Mouse (Mus musculus) kidney, adult 2 months (tissue): ENCODE data around the gene Ddn. TPM values are rescaled to one million over a fixed set of nuclear protein-coding genes. Genes with fewer than 3 reads are reported as not detected.
A peak's percentile ranks its signal among the peaks of the same experiment; 100 is the strongest.

Experiments
- DNase-seq: peaks from one replicate; pipeline ENCODE4 v3.0.0; 2021
- H3K27ac ChIP-seq: fragments of 200-500 bp; 2 replicates; pipeline ENCODE4 v1.5.1; 2012; ENCODE audit warnings: low read depth, low read length, control low read depth, inconsistent platforms; ENCODE audit not compliant: insufficient read depth
- H3K27me3 ChIP-seq: fragments of 200-500 bp; replicated peaks from 2 replicates; pipeline ENCODE4 v1.6.1; 2012; ENCODE audit warnings: mild to moderate bottlenecking, moderate library complexity, low read length, inconsistent platforms; ENCODE audit not compliant: control insufficient read depth, insufficient read depth
- H3K36me3 ChIP-seq: fragments of 200-500 bp; 2 replicates; pipeline ENCODE4 v1.6.1; 2012; ENCODE audit warnings: mild to moderate bottlenecking, moderate library complexity, low read length, inconsistent platforms; ENCODE audit not compliant: control insufficient read depth, insufficient read depth
- H3K4me1 ChIP-seq: fragments of 200-500 bp; 2 replicates; pipeline ENCODE4 v1.6.1; 2011; ENCODE audit warnings: low read length; ENCODE audit not compliant: control insufficient read depth, insufficient read depth
- H3K4me3 ChIP-seq: fragments of 200-500 bp; 2 replicates; pipeline ENCODE4 v1.5.1; 2011; ENCODE audit warnings: mild to moderate bottlenecking, low read depth, low read length, control low read depth; ENCODE audit not compliant: insufficient read depth
- CTCF ChIP-seq: fragments of 200-500 bp; conservative IDR thresholded peaks from 2 replicates; pipeline ENCODE4 v1.5.1; 2011; ENCODE audit warnings: low read depth, mild to moderate bottlenecking, control low read depth, low read length, moderate library complexity, mixed read lengths; ENCODE audit not compliant: insufficient read depth, insufficient read length
- POLR2A ChIP-seq: fragments of 200-500 bp; IDR thresholded peaks from one replicate; pipeline ENCODE4 v1.6.1; 2011; ENCODE audit warnings: low read depth, low read length, control low read depth
- WGBS: fragments of 180-500 bp; shearing (Covaris S2); methylation state at CpG from one replicate; pipeline ENCODE4 v1.1.7; 2018; 5-methylcytosine and 5-hydroxymethylcytosine counted together
- polyA plus RNA-seq: library from polyadenylated mRNA; depleted of rRNA; stranded (reverse); fragments of >200 nt; gene quantifications from 2 replicates; pipeline ENCODE4 v1.2.3, GENCODE M21; 2012

The Ddn gene
- polyA plus RNA-seq, 1 experiment: 12.1 TPM

DNA sequence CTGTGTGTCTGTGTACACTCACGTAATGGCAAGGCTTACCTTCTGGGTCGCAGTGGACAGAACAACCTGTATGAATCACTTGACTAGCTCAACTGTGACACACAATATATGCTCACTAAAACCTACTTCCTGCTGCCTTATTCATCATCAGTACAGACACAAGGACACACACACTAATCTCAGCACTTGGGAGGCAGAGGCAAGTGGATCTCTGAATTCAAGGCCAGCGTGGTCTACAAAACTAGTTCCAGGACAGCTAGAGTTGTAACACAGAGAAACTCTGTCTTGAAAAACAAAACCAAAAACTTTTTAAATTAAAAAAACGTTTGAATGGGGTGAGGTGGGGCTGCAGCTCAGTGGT, 28.4 kb upstream of the Ddn start:
- no peak for TF ChIP-seq CTCF
- no peak for TF ChIP-seq POLR2A
- H3K4me3 ChIP-seq: no peak overlapping the region
- H3K4me1 ChIP-seq: no peaks in the 10 kb centered on the region
- 76% methylated on average over 4 of the region's 4 CpGs for WGBS
- H3K27me3 ChIP-seq: no peaks in the 10 kb centered on the region
- peaks cover 10% of the 10 kb centered on the region for H3K36me3 ChIP-seq
- DNase-seq: no peak
- H3K27ac ChIP-seq: no peak overlapping the region

DNA sequence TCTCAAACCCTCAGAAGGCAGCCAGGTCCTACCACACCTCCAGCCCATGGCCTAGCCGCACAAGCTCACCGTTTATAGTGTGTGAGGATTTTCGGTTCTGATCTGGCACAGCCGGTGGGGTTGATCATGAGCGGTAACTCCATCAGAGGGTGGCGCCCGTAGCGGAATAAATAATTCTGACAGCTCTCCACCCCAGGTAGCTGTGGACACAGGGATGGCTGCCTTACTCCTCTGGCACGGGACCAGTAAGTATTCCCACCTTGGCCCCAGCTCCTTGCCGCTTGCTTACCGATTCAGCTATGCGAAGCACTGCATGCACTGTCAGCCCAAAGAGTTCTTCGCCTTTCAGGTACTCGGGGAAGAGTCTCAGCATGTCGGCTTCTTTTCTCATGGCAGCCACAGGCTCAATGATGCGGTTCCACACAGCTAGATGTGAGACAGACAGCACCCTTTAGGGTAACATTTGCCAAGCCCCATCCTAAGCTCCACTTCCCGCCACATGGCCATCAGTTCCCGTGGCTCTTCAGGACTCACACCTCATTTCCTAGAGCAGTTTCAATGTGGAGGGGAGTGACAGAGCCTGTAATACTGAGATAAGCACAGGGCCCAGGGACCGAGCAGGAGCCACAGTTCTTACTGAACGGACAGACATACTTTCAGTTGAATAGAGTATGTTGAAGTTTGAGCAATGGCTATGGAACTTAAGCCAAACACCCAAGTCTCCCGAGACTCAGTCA, 27.9 kb upstream of the Ddn start:
- 87% methylated on average over 21 of the region's 21 CpGs for WGBS

DNA sequence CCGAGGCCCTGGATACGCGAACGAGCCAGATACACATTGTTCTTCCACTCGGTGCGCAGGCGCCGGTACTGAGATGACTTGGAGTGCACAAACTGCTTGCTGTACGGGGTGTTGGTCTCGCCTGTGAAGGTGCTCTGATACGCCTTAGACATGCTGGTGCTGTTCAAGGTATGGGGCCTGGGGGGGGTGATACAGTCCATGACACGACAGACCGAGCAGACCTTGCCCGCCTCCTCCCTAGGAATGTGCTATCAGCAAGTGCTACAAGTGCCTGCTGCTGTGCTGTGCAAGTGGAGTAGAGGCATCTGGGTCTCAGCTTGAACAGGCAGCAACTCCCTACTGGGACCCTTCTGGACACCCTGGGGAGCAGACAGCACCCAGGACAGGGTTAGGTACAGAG, 26.0 kb upstream of the Ddn start:
- Histone ChIP-seq H3K36me3 (peaks cover 9% of the 10 kb centered on the region), H3K27ac (no peak overlapping the region), H3K4me3 (no peak overlapping the region), H3K4me1 (peaks cover 2% of the 10 kb centered on the region; the same call in 1 of the 2 replicates), H3K27me3 (no peaks in the 10 kb centered on the region)
- DNase-seq: no peak
- TF ChIP-seq POLR2A (no peak), CTCF (no peak)
- WGBS: 93% methylated on average over 14 of the region's 14 CpGs

More for the DNA sequence above, 27.9 kb upstream of the Ddn start:
- no peak for TF ChIP-seq CTCF
- no peak for TF ChIP-seq POLR2A
- Histone ChIP-seq H3K27me3 (no peaks in the 10 kb centered on the region), H3K4me1 (peaks cover under 1% of the 10 kb centered on the region; the same call in 1 of the 2 replicates), H3K27ac (no peak overlapping the region), H3K36me3 (peaks cover 10% of the 10 kb centered on the region), H3K4me3 (no peak overlapping the region)
- no peak for DNase-seq

DNA sequence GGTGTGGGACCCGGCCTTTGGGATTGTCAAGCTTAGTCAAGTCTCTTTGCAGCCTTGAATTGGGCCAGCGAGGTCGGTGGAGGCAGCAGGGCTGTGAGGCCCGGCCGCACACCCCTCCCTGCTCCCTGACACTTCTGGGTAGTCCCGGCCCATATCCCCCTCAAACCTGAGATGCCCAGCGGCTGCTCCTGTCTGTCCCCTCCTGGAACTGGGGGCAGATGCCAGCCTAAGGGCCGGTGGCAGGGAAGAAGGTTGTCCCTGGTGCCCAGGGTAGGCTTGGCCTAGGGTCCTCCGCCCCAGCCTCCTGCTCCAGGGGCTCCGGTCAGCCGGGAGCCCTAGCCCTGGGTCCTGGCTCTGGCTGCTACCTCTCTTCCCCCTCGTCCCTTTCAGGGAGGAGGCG, 24.8 kb upstream of the Ddn start:
- peaks cover 9% of the 10 kb centered on the region for H3K36me3 ChIP-seq

DNA sequence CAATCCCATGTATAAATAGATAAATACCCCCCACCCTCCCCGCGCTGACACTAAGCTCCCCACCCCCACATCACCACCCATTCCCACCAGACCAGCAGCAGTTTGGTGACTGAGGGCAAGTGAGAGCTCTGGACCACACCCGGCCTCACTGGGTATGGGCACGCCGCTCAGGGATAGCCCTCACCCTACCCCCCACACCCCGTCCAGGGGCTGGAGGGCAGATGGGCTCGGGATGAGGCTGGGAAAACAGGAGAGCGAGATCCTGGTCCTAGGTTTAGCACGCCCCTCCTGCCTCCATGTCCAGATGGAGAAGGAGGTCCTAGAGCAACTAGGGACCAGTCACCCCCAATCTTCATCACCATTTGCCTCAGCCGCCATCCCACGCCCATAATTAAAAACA, 24.0 kb upstream of the Ddn start:
- DNase-seq: no peak
- no peak overlapping the region for H3K4me3 ChIP-seq
- H3K4me1 ChIP-seq: peaks cover 6% of the 10 kb centered on the region; the same call in 1 of the 2 replicates
- no peak overlapping the region for H3K27ac ChIP-seq
- peaks cover 9% of the 10 kb centered on the region for H3K36me3 ChIP-seq
- no peak for TF ChIP-seq CTCF
- TF ChIP-seq POLR2A: no peak
- H3K27me3 ChIP-seq: no peaks in the 10 kb centered on the region
- WGBS: 89% methylated on average over 11 of the region's 11 CpGs

More for the DNA sequence above, 24.8 kb upstream of the Ddn start:
- Histone ChIP-seq H3K27me3 (no peaks in the 10 kb centered on the region), H3K4me1 (peaks cover 6% of the 10 kb centered on the region; the same call in 1 of the 2 replicates), H3K27ac (no peak overlapping the region), H3K4me3 (no peak overlapping the region)
- 83% methylated on average over 13 of the region's 13 CpGs for WGBS
- no peak for DNase-seq
- TF ChIP-seq CTCF (no peak), POLR2A (no peak)

DNA sequence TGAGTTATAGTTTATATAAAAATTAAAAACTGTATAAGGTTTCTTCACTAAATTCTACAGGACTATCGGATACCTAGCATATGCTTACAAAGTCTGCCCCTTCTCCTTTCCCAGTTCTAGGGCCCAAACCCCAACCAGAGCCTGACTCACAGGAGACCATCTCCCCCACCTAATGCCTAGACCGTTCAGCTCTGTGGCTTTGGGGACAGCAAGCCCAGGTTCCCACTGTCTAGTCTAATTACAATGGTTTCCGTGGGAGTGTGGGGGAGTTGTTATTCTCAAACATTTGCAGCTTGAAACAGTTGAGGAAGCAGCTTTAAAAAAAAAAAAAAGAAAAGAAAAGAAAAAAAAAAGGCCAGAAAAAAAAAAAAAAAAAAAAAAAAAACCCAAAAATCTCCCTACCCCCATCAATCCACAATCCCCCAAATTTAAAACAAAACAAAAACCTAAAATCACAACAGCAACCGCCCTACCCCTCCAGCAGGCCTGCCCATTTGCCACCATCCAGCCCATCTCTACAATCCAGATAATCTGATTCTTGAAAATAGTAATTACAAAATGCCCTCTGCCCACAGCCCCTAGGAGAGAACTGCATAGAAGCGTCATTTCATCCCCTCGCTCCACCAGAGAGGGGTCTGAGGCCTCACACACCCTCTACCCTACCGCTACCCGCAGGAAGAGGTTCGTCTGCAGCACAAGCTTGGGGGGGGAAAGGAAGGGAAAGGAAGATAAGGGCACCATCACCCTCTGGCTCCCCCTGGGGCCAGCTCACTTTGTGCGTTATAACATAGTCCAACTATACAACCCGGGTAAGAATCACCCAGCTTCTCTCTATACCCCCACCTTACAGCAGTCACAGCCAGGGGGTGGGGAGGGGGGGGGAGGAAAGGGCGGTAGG, 23.1 kb upstream of the Ddn start:
- TF ChIP-seq CTCF (no peak), POLR2A (no peak)
- no peaks in the 10 kb centered on the region for H3K27me3 ChIP-seq
- H3K27ac ChIP-seq: 0 out of 2 replicates have a peak overlapping the region, but pooled peaks have one; percentile 47
- peaks cover 7% of the 10 kb centered on the region for H3K36me3 ChIP-seq
- peaks cover 6% of the 10 kb centered on the region; the same call in 1 of the 2 replicates for H3K4me1 ChIP-seq
- 56% methylated on average over 12 of the region's 12 CpGs for WGBS
- no peak overlapping the region for H3K4me3 ChIP-seq
- DNase-seq: no peak

DNA sequence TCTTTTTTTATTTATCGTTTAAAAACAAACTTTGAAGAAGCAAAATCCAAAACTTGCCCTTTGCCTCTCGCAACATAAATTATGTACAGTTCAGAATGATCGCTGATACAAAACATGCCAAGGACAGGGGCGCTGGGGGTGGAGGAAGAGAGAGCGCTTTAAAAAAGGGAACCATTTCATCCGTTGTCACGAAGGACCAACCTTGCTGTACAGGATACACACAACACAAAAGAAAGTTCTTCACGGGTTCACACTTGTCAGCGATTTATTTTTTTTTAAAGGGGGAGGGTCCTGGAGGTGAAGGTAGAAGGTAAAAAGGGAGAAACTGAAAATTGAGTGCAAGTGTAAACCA, 22.4 kb upstream of the Ddn start:
- peak overlapping the region; percentile 51 for H3K4me3 ChIP-seq
- H3K4me1 ChIP-seq: peaks cover 6% of the 10 kb centered on the region; the same call in 1 of the 2 replicates
- DNase-seq: no peak
- 4% methylated on average over 9 of the region's 9 CpGs for WGBS
- no peaks in the 10 kb centered on the region for H3K27me3 ChIP-seq
- H3K27ac ChIP-seq: peak overlapping the region; percentile 95
- H3K36me3 ChIP-seq: peaks cover 3% of the 10 kb centered on the region
- TF ChIP-seq CTCF: no peak
- no peak for TF ChIP-seq POLR2A
